Mouse (Mus musculus): ENCODE data around the gene Vgll4.

DNA sequence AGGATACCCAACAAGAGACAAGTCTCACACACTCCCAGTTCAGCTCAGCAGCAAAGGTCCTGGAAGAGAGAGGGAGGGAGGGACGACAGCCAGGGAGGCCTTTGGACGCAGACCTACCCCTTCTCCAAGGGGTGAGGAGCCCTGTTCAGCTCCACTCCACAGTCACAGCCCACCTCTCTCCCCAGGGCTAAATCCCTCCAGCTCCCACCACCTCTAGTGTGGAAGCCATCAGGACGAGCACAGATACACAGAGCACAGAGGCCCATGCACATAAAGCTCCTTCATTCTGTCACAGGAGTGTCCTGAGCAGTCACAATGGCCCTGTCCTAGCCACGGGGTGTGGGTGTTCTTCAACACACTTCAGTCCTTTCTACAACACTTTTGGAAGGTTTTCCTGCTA, 93.8 kb downstream of the Vgll4 start:
- no peak for TF ChIP-seq CTCF (IDR thresholded peaks at IDR 0.05; ENCODE audit: extremely low read depth, insufficient read depth, insufficient read length, insufficient replicate concordance)
- no peak for TF ChIP-seq POLR2A (IDR thresholded peaks at IDR 0.05; ENCODE audit: low read depth, low read length)
